Mouse (Mus musculus) ES-Bruce4 (cell line): ENCODE results near the gene Rit1. TPM values are rescaled to one million over a fixed set of nuclear protein-coding genes. Genes with fewer than 3 reads are reported as not detected.

Source experiments
- polyA plus RNA-seq: library from polyadenylated mRNA; stranded (reverse); fragments of >200 nt; gene quantifications from 2 replicates; pipeline ENCODE4 v1.2.4, GENCODE M21; 2011; ENCODE audit warnings: low read depth; ENCODE audit not compliant: missing spikeins, insufficient read depth, insufficient read length

The Rit1 gene
- polyA plus RNA-seq, 1 experiment, result 10.4 TPM

Other genes with a start within 250 kb of the Rit1 start
- gene Lmna, start 206.9 kb upstream of the Rit1 start, polyA plus RNA-seq, result 30.0 and 37.2 TPM in 2 replicates
- 42.3 and 43.4 TPM in 2 replicates for gene Mex3a, start 184.4 kb upstream of the Rit1 start, polyA plus RNA-seq
- gene Rab25, start 168.5 kb upstream of the Rit1 start, polyA plus RNA-seq, result 33.2 and 35.1 TPM in 2 replicates
- 138 and 151 TPM in 2 replicates for gene Lamtor2, start 163.8 kb upstream of the Rit1 start, polyA plus RNA-seq
- gene Ubqln4, start 163.1 kb upstream of the Rit1 start, polyA plus RNA-seq, result 118 and 133 TPM in 2 replicates
- gene Ssr2, start 141.0 kb upstream of the Rit1 start, polyA plus RNA-seq, result 348 and 382 TPM in 2 replicates
- gene Arhgef2, start 110.9 kb upstream of the Rit1 start, polyA plus RNA-seq, result 71.2 and 74.9 TPM in 2 replicates
- gene Rxfp4, start 63.7 kb upstream of the Rit1 start, polyA plus RNA-seq, result not detected in 2 replicates
- gene Khdc4, start 31.0 kb upstream of the Rit1 start, polyA plus RNA-seq, result 72.7 and 78.1 TPM in 2 replicates
- gene Syt11, start 58.3 kb downstream of the Rit1 start, polyA plus RNA-seq, result 9.0 and 9.5 TPM in 2 replicates
- gene Gon4l, start 118.4 kb downstream of the Rit1 start, polyA plus RNA-seq, result 58.0 and 60.1 TPM in 2 replicates
- gene Msto1, start 197.2 kb downstream of the Rit1 start, polyA plus RNA-seq, result 46.4 and 50.8 TPM in 2 replicates
- 20.8 and 22.4 TPM in 2 replicates for gene Ash1l, start 233.8 kb downstream of the Rit1 start, polyA plus RNA-seq
- 175 and 180 TPM in 2 replicates for gene Dap3, start 234.3 kb downstream of the Rit1 start, polyA plus RNA-seq